Mouse (Mus musculus) CD4-positive, CD25-positive, alpha-beta regulatory T cell, adult 2 months (primary cell): ENCODE measurements at regions not wholly inside any gene's neighbourhood (a gene's known extent, or its start where the extent isn't known, plus 50 kb on each side); places are given as distances from the start of the nearest gene placed in this dataset.
"Not testable (repeated sequence)": the region's sequence is repeated elsewhere in the genome, so short reads cannot be mapped to it uniquely, and the experiment has no call there.

Experiments
- DNase-seq: peaks from one replicate; pipeline ENCODE4 v3.0.0-alpha.2; 2012; ENCODE audit warnings: low read depth, low spot score

DNA sequence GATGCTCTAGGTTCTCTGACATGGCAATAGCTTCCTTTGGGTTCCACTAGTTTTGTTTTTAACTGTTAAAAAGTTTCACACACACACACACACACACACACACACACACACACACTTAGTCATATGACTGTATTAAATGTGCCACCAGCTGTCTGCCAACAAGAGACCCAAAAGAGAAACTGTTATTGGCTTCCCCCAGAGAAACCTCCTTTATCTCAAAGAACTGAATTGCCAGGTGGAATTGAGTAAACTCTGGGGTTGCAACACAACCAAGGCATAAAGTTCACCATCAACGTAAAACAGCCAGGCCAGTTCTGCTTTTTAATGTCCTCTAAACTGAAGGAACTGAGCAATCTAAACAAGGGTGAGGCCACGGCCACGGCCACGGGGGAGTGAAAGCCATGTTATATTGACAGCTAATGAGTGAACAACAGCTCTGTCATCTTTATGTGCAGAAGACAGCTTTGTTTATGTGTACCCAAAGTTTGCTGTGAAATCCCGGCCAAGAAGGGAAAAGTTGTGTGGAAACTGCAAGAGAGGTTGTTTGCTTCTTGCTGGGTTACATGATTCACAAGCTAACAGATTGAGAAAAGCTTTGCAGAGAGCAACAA is 69.3 kb downstream of the Btg1 start:
- peak; percentile 68 for DNase-seq

GRCm38 (mm10) chr10:96686659-96687440 is 70.0 kb downstream of the Btg1 start:
- no peak for DNase-seq

GRCm38 (mm10) chr10:96687441-96687772 is 70.6 kb downstream of the Btg1 start:
- DNase-seq = no peak

- peak; percentile 40 for DNase-seq
Measured at GRCm38 (mm10) chr10:96689976-96690867, 73.4 kb downstream of the Btg1 start.

DNA sequence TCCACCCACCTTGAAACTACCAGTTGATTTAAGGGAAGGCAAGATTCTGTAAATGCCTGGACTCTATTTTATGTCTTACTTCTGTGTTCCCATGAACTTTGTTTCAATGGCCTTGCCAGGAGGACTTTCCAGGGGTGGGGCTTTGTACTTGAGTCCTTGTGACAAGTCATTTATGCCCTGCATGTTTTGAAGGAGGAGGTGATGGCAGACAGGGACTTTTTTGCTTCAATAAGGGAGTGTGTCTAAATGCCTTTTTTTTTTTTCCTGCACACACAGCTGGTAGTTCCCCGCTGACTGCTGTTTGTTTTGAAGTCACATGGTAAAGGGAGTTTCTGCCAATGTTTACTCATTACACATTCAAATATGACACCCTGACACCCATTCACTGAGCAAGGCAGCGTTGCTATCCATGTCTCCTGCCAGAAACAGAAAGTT is 74.1 kb downstream of the Btg1 start:
- peak; percentile 86 for DNase-seq

GRCm38 (mm10) chr10:96691319-96691870 is 74.6 kb downstream of the Btg1 start:
- DNase-seq = no peak

GRCm38 (mm10) chr10:96692821-96693220 is 76.0 kb downstream of the Btg1 start:
- DNase-seq = peak; percentile 50

- DNase-seq = peak; percentile 80
Measured at GRCm38 (mm10) chr10:96693766-96694165, 77.0 kb downstream of the Btg1 start.

- no peak for DNase-seq
Measured at GRCm38 (mm10) chr10:96696571-96696970, 79.8 kb downstream of the Btg1 start.

- DNase-seq = peak; percentile 84
Measured at GRCm38 (mm10) chr10:96697781-96698180, 81.0 kb downstream of the Btg1 start.

DNA sequence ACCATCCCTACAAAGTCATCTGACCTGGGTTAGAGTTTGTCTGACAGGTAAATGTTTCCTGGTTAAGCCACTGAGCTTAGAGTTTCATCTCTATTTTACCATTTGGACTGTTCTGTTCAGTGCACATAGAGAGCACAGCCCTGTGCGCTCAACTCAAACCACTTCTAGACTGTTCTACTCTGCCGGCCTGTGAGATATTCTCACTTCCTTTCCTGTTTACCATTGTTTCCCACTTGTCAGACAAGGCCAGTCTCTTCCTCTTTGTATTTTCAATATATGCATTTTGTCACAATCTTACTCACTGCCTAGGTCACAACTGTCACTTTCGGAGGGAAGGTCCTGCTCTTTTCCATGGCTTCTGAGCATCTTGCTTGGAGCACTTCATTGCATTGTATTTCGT is 89.8 kb downstream of the Btg1 start:
- DNase-seq = no peak

- no peak for DNase-seq
Measured at GRCm38 (mm10) chr10:96708471-96708870, 91.7 kb downstream of the Btg1 start.

- no peak for DNase-seq
Measured at GRCm38 (mm10) chr10:96709698-96710356, 93.0 kb downstream of the Btg1 start.

- DNase-seq = no peak
Measured at GRCm38 (mm10) chr10:96711993-96712392, 95.2 kb downstream of the Btg1 start.

DNA sequence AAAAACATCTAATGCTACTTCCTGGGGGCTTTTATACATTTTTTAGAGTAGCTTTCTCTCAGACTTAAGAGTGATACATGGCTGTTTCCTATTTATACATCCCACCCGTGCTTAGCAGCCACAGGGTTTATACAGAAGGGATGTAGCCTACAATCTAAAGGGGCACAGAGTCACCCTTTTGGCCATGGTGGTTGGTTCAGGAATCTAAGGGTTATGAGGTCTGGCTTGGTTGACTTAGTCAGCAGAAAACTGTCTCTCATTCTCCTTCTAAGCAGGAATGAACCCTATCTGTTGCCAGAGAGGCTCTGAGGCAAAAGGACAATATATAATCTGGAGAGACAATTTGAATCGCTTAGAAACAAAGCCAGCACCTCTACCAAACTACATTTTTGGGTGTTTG is 97.9 kb downstream of the Btg1 start:
- no peak for DNase-seq

- no peak for DNase-seq
Measured at GRCm38 (mm10) chr10:96717281-96717680, 100.5 kb downstream of the Btg1 start.

DNA sequence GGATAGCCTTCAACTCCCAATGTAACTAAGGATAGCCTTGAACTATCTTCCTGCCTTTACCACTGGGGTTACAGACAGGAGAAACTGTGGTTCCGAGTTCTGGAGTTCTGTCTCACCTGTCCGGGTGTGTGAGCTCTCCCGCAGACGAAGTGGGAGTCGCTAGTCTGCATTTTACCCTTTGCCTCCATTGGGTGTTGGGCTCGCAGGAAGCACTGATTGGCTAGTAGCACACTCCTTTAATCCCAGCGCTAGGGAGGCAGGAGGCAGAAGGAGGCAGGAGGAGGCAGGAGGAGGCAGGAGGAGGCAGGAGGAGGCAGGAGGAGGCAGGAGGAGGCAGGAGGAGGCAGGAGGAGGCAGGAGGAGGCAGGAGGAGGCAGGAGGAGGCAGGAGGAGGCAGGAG is 101.9 kb downstream of the Btg1 start:
- not testable (repeated sequence) for DNase-seq

DNA sequence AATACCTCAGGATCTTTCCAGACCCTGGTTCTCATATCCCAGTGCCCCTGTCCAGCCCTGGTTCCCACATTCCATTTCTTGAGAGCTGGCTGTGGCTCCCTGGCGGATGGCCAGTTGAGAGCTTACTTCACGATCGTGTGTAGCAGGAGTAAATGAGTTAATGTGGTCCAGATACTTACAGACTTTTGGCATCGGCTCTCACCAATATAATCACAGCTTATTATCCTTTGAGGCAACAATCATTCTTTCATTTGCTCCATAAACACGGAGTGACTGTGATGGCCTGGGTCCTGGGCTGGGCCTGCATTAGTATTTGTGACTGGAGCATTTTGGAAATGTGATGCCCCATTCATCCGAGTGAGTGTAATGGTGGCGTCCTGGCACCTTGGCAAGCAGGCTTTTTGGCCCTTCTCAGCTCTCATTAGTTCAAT is 103.5 kb downstream of the Btg1 start:
- DNase-seq = no peak

GRCm38 (mm10) chr10:96720956-96721688 is 104.3 kb downstream of the Btg1 start:
- DNase-seq = peak; percentile 70

DNA sequence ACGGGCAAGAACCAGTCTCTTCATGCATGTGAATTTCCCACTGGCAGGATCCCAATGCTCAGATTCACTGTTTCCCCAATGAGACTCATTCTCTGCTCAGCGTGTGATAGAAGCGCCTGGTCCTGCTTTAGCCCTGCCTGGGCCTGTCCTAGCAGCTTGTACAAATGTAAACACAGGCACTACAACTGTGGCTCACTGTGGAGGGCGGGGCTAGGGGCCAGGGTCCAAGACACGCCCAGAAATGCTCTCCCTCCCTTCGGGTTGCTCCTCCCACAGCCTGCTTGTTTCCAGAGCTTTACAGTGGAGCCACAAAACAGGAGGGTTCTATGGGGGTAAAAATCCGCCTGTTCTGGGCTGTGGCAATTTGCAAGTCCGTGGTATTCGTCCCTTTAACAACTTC is 105.7 kb downstream of the Btg1 start:
- DNase-seq = peak; percentile 53

DNA sequence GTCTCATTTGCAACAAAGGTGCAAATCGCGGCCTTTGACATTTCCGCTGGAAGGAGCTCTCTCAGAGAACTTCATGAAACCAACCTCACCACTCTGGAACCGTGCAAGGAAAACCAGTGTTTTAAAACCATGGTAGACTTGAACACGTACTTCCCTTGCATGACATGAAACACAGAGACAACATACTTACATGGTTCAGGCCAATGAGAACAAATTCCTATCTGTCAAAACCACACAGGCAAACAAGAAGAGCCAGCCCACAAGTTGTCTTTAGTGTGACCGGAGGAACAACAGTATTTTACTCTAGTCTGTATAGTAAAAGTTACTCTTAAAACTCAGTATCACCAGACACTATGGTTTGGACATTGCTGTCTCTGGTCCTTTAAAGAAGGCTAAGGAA is 106.3 kb downstream of the Btg1 start:
- DNase-seq = peak; percentile 31
